Mouse (Mus musculus): Measurements from ENCODE around the gene Snrnp35.

GRCm38 (mm10) chr5:124531583-124531930 lies 48.6 kb downstream of the Snrnp35 start:
- TF ChIP-seq CTCF (IDR thresholded peaks at IDR 0.05; ENCODE audit: low read depth, low read length) (no peak), POLR2A (IDR thresholded peaks at IDR 0.05; ENCODE audit: extremely low read depth, insufficient read depth, low read length) (no peak)
